Comparison of ENCODE assay signal across 8 mouse cellular contexts in genomic region chr13:55487578-55488498, GRCm38 (mm10). TPM values are rescaled to one million over a fixed set of nuclear protein-coding genes. Genes with fewer than 3 reads are reported as not detected.
A peak's percentile ranks its signal among the peaks of the same experiment; 100 is the strongest.
DNase-seq lines count a peak whose midpoint lies in the region; ATAC-seq and TF ChIP-seq lines count a peak whose summit lies in the region.

Gene Dbn1 (minus strand): TSS chr13:55488111.

- H3K9me3 ChIP-seq in ES-E14 (ENCODE audit: control insufficient read depth, insufficient read depth, low read depth, low read length), result no peaks in the 10 kb centered on the region
- no peaks in the 10 kb centered on the region for H3K9me3 ChIP-seq in embryonic facial prominence, embryonic 11.5 days (replicated peaks; ENCODE audit: control insufficient read depth, low read length)
- no peaks in the 10 kb centered on the region for H3K9me3 ChIP-seq in midbrain, embryonic 11.5 days (ENCODE audit: control insufficient read depth, low read length)

- H3K4me2 ChIP-seq in embryonic facial prominence, embryonic 11.5 days (ENCODE audit: low read depth, low read length), result peak within 1 kb of the TSS; percentile 61
- H3K4me2 ChIP-seq in midbrain, embryonic 11.5 days, result peak within 1 kb of the TSS; percentile 83

- no peaks in the 10 kb centered on the region for H3K36me3 ChIP-seq in ES-E14 (ENCODE audit: control insufficient read depth, insufficient read depth, low read length, poor library complexity, severe bottlenecking)
- no peaks in the 10 kb centered on the region for H3K36me3 ChIP-seq in embryonic facial prominence, embryonic 11.5 days (replicated peaks; ENCODE audit: control insufficient read depth, insufficient read depth, low read depth, low read length)
- H3K36me3 ChIP-seq in midbrain, embryonic 11.5 days (ENCODE audit: control insufficient read depth, insufficient read depth, low read length), result peaks cover 3% of the 10 kb centered on the region; the same call in 1 of the 2 replicates

- peaks cover 3 to 8% of the 10 kb centered on the region in 2 experiments; a peak in 2 of 4 replicates for H3K4me1 ChIP-seq in ES-E14 (ENCODE audit: control insufficient read depth in 2 of 2, insufficient read depth in 2 of 2, low read length in 2 of 2, poor library complexity in 1 of 2)
- peaks cover 16% of the 10 kb centered on the region for H3K4me1 ChIP-seq in embryonic facial prominence, embryonic 11.5 days (ENCODE audit: control insufficient read depth, insufficient read depth, low read length)
- peaks cover 40% of the 10 kb centered on the region for H3K4me1 ChIP-seq in midbrain, embryonic 11.5 days (ENCODE audit: control insufficient read depth, insufficient read depth, low read length)

- TF ChIP-seq CTCF in gastrocnemius, adult 2 months (IDR thresholded peaks at IDR 0.05), result no peak

- WGBS in embryonic facial prominence, embryonic 11.5 days, result under 1% methylated on average over 54 of the region's 83 CpGs
- WGBS in midbrain, embryonic 11.5 days, result under 1% methylated on average over 68 of the region's 83 CpGs

- ATAC-seq in embryonic facial prominence, embryonic 11.5 days (replicated peaks; ENCODE audit: insufficient number of reproducible peaks, low FRiP score, low TSS enrichment, low read depth), result peak; percentile 76
- peak; percentile 85 for ATAC-seq in midbrain, embryonic 11.5 days (ENCODE audit: low FRiP score)

- H3K9ac ChIP-seq in ES-E14 (ENCODE audit: insufficient read depth, low read depth, low read length, poor library complexity, severe bottlenecking), result peak within 1 kb of the TSS; percentile 79
- peak within 1 kb of the TSS; percentile 100 for H3K9ac ChIP-seq in embryonic facial prominence, embryonic 11.5 days (replicated peaks; ENCODE audit: low read length)
- H3K9ac ChIP-seq in midbrain, embryonic 11.5 days (ENCODE audit: low read length), result peak within 1 kb of the TSS; percentile 99

- in situ Hi-C loops in ES-E14 (cut with MboI; ENCODE audit: low sequenced_read_pairs in 2 of 2, unreplicated experiment in 2 of 2), result no loop called here

- H3K27me3 ChIP-seq in embryonic facial prominence, embryonic 11.5 days (ENCODE audit: control insufficient read depth, insufficient read depth, low read length), result no peaks in the 10 kb centered on the region
- H3K27me3 ChIP-seq in midbrain, embryonic 11.5 days (ENCODE audit: control insufficient read depth, insufficient read depth, low read length), result no peaks in the 10 kb centered on the region

- H3K27ac ChIP-seq in gastrocnemius, adult 2 months, result peak within 1 kb of the TSS; percentile 82
- H3K27ac ChIP-seq in ES-E14 (ENCODE audit: insufficient read depth, low read depth, low read length, poor library complexity, severe bottlenecking), result no peak within 1 kb of the TSS
- H3K27ac ChIP-seq in embryonic facial prominence, embryonic 11.5 days (replicated peaks; ENCODE audit: low read depth, low read length), result peak within 1 kb of the TSS; percentile 95
- H3K27ac ChIP-seq in midbrain, embryonic 11.5 days (ENCODE audit: low read depth, low read length), result peak within 1 kb of the TSS; percentile 98

- peak within 1 kb of the TSS; percentile 84 for H3K4me3 ChIP-seq in gastrocnemius, adult 2 months
- peak within 1 kb of the TSS; percentile 78 to 94 for H3K4me3 ChIP-seq in ES-E14 (ENCODE audit: insufficient read depth in 1 of 2, low read depth in 1 of 2, low read length in 2 of 2, poor library complexity in 1 of 2, severe bottlenecking in 1 of 2)
- peak within 1 kb of the TSS; percentile 95 for H3K4me3 ChIP-seq in embryonic facial prominence, embryonic 11.5 days (ENCODE audit: low read depth, low read length)
- H3K4me3 ChIP-seq in midbrain, embryonic 11.5 days (ENCODE audit: low read depth, low read length), result peak within 1 kb of the TSS; percentile 74

- intact Hi-C loops in gastrocnemius, adult 2 months (cut with DNase I), result no loop called here
- intact Hi-C loops in left cerebral cortex, postnatal 25 days (cut with DNase I), result loop anchor here (1.0 kb wide), 1 partner anchor 27 kb away; no protein-coding TSS in a partner anchor

- DNase-seq in gastrocnemius, adult 2 months, result peak; percentile 71
- no peak for DNase-seq in gastrocnemius, adult 8-10 months (ENCODE audit: low spot score in 2 of 2)
- DNase-seq in ES-E14 (ENCODE audit: low read depth, low spot score), result no peak
- DNase-seq in embryonic facial prominence, embryonic 11.5 days (ENCODE audit: low spot score), result peak; percentile 85
- DNase-seq in heart, postnatal 4 days, result peak; percentile 68
- DNase-seq in left cerebral cortex, postnatal 25 days (ENCODE audit: low spot score in 2 of 2), result peak; percentile 46 to 60
- DNase-seq in midbrain, embryonic 11.5 days (ENCODE audit: low spot score, missing footprints), result peak; percentile 98
- no peak for DNase-seq in T-cell, adult 2 months (ENCODE audit: low spot score)

TF ChIP-seq in ES-E14, 5 proteins besides CTCF, POLR2A, EP300 and RAD21:
- TF ChIP-seq CHD2 (IDR thresholded peaks at IDR 0.05; ENCODE audit: low read depth, low read length) (no peak), MAFK (IDR thresholded peaks at IDR 0.05; ENCODE audit: insufficient read depth, low read depth, low read length) (no peak), ZC3H11A (IDR thresholded peaks at IDR 0.05; ENCODE audit: borderline replicate concordance, low read depth, low read length) (no peak), ZNF384 (IDR thresholded peaks at IDR 0.05; ENCODE audit: low read depth, low read length) (no peak), HCFC1 (IDR thresholded peaks at IDR 0.05; ENCODE audit: borderline replicate concordance, insufficient read depth, low read length) (no peak)

RNA-seq across cellular contexts. Expression of gene Dbn1, which starts in this region (rescaled TPM):
- total RNA-seq in gastrocnemius, adult 2 months (2021), result 1 to 10 TPM; 4.9 to 7.7 TPM
- 1 to 10 TPM; 2.9 to 4.0 (median 3.4) TPM for total RNA-seq in gastrocnemius, adult 8-10 months (2022)
- total RNA-seq in ES-E14 (2012; rRNA removed), result 77.0 and 83.8 TPM in 2 replicates
- polyA plus RNA-seq in embryonic facial prominence, embryonic 11.5 days (2014; fragmentation: Nextera tagmentation; extraction: Ambion mirVana), result 231 and 252 TPM in 2 replicates
- 10 to 100 TPM; 64.5 to 66.8 TPM for total RNA-seq in heart, postnatal 4 days (2021)
- total RNA-seq in left cerebral cortex, postnatal 25 days (2021), result 100 to 1,000 TPM; 287 to 295 TPM
- 292 and 294 TPM in 2 replicates for polyA plus RNA-seq in midbrain, embryonic 11.5 days (2014; fragmentation: Nextera tagmentation; extraction: Ambion mirVana)

Comparison
In these comparisons a context has a peak if more than half of its experiments do, and no peak if none do; other contexts are left out.
1. DNase-seq: peak in gastrocnemius, adult 2 months (single experiment), embryonic facial prominence, embryonic 11.5 days (single experiment), heart, postnatal 4 days (single experiment), left cerebral cortex, postnatal 25 days (2 of 2) and midbrain, embryonic 11.5 days (single experiment); none in gastrocnemius, adult 8-10 months (0 of 2), ES-E14 (single experiment) and T-cell, adult 2 months (single experiment).
2. Peak in every context shown above with its lines, with median percentiles within 50 percentile points of each other: H3K4me3 ChIP-seq and H3K9ac ChIP-seq.